Mouse (Mus musculus): Measurements from ENCODE around the gene Tmem184b.
A peak's percentile ranks its signal among the peaks of the same experiment; 100 is the strongest.

GRCm38 (mm10) chr15:79441331-79442256, 38.2 kb upstream of the Tmem184b start:
- peak; percentile 29; the same call in 1 of the 2 replicates for TF ChIP-seq POLR2A (IDR thresholded peaks at IDR 0.05; ENCODE audit: low read depth, low read length)
- TF ChIP-seq SMC3 (IDR thresholded peaks at IDR 0.05; ENCODE audit: low read depth, low read length): no peak
- TF ChIP-seq CTCF (conservative IDR thresholded peaks at IDR 0.05 in 1 of 2, IDR thresholded peaks at IDR 0.05 in 1 of 2; ENCODE audit: low read depth in 2 of 2, low read length in 2 of 2): no peak
- TF ChIP-seq ZC3H11A (IDR thresholded peaks at IDR 0.05; ENCODE audit: low read depth, low read length): no peak
- TF ChIP-seq USF1 (IDR thresholded peaks at IDR 0.05; ENCODE audit: low read depth, low read length): no peak
